Mouse (Mus musculus): ENCODE data around the gene Serpina6. TPM values are rescaled to one million over a fixed set of nuclear protein-coding genes. Genes with fewer than 3 reads are reported as not detected.

Gene Serpina6
- total and polyA plus RNA-seq, 3 experiments: not detected

DNA sequence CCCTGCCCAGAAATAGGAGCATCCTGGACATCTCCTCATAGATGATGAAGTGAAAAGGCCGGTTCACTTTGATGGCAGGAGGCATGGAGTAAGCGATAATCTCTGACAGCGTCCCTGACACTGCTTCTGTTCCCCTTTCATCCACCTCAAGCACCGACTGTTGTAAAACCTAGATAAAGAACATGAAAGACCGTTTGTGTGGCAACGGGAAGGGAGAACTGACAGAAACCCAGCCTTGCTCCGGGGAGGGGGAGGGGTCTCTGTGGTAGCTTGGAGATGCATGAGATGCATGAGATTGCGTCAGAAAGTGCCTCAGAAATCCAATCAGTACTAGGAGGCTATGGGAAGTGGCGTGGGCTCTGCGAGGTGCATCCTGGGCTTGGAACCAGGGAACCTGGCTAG lies 40.2 kb downstream of the Serpina6 start:
- Histone ChIP-seq H3K9me3 (replicated peaks) (peaks cover 26% of the 10 kb centered on the region), H3K4me1 (ENCODE audit: insufficient read depth, low read depth, low read length) (no peaks in the 10 kb centered on the region), H3K36me3 (replicated peaks) (no peaks in the 10 kb centered on the region), H3K4me3 (ENCODE audit: low read depth, low read length) (no peak overlapping the region), H3K27me3 (ENCODE audit: insufficient read depth, low read length) (no peaks in the 10 kb centered on the region)
- DNase-seq (ENCODE audit: low spot score) (no peak), ATAC-seq (ENCODE audit: extremely low read depth, insufficient number of reproducible peaks, low FRiP score, poor library complexity, severe bottlenecking) (no peak)
- TF ChIP-seq POLR2AphosphoS5 (IDR thresholded peaks at IDR 0.05; ENCODE audit: insufficient replicate concordance, low read depth, low read length): no peak
- TF ChIP-seq CTCF (IDR thresholded peaks at IDR 0.05; ENCODE audit: low read depth, low read length): no peak
- TF ChIP-seq TAL1 (conservative IDR thresholded peaks at IDR 0.05; ENCODE audit: low read depth, low read length): no peak
- no peak for TF ChIP-seq GATA1 (IDR thresholded peaks at IDR 0.05; ENCODE audit: borderline replicate concordance, low read length)
- TF ChIP-seq GATA2 (IDR thresholded peaks at IDR 0.05; ENCODE audit: borderline replicate concordance, low read depth, low read length): no peak

DNA sequence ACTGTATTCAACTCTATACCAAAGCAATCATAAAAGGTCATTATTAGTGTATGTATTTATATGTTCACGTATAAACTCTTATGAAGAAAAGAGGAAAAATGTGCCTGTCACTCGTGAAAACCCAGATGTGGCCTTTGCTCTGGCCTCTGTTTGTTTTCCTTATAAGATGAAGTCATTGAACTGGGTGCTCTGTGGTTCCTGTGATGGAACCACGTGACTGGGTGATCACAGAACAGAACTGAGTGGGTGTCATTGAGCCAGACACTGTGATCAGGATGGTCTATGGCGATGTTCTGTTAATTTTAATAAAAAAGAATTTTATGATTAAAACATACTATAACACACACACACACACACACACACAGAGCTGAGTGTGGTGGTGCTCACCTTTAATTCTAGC lies 41.3 kb downstream of the Serpina6 start:
- ATAC-seq (ENCODE audit: extremely low read depth, insufficient number of reproducible peaks, low FRiP score, poor library complexity, severe bottlenecking): no peak
- DNase-seq (ENCODE audit: low spot score): no peak
- no peak for TF ChIP-seq CTCF (IDR thresholded peaks at IDR 0.05; ENCODE audit: low read depth, low read length)
- TF ChIP-seq TAL1 (conservative IDR thresholded peaks at IDR 0.05; ENCODE audit: low read depth, low read length): no peak
- no peak for TF ChIP-seq POLR2AphosphoS5 (IDR thresholded peaks at IDR 0.05; ENCODE audit: insufficient replicate concordance, low read depth, low read length)
- no peak for TF ChIP-seq GATA1 (IDR thresholded peaks at IDR 0.05; ENCODE audit: borderline replicate concordance, low read length)
- TF ChIP-seq GATA2 (IDR thresholded peaks at IDR 0.05; ENCODE audit: borderline replicate concordance, low read depth, low read length): no peak
- no peaks in the 10 kb centered on the region for H3K4me1 ChIP-seq (ENCODE audit: insufficient read depth, low read depth, low read length)
- peaks cover 32% of the 10 kb centered on the region for H3K9me3 ChIP-seq (replicated peaks)
- no peaks in the 10 kb centered on the region for H3K36me3 ChIP-seq (replicated peaks)
- H3K27me3 ChIP-seq (ENCODE audit: insufficient read depth, low read length): no peaks in the 10 kb centered on the region
- H3K4me3 ChIP-seq (ENCODE audit: low read depth, low read length): no peak overlapping the region

DNA sequence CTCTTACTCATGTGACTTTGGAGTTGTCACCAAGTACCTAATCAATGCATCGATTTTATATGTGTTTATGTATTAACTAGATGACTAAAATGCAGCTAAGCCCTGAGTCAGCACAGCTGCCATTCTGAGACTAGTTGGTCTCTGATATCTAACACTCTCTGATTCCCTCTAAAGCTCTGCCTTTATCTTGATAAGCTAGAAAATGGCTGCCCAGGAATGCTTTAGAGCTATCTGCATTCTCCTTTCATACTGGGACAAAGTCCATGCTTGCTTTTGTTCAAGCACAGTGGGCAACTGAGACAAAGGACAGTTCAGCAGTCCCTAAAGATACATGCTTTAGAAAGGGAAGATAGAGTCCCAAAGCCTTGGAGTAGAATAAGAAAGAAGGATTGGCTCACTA lies 41.9 kb downstream of the Serpina6 start:
- Histone ChIP-seq H3K4me1 (ENCODE audit: insufficient read depth, low read depth, low read length) (no peaks in the 10 kb centered on the region), H3K9me3 (replicated peaks) (peaks cover 35% of the 10 kb centered on the region), H3K4me3 (ENCODE audit: low read depth, low read length) (no peak overlapping the region), H3K36me3 (replicated peaks) (no peaks in the 10 kb centered on the region), H3K27me3 (ENCODE audit: insufficient read depth, low read length) (no peaks in the 10 kb centered on the region)
- TF ChIP-seq GATA1 (IDR thresholded peaks at IDR 0.05; ENCODE audit: borderline replicate concordance, low read length) (no peak), CTCF (IDR thresholded peaks at IDR 0.05; ENCODE audit: low read depth, low read length) (no peak), GATA2 (IDR thresholded peaks at IDR 0.05; ENCODE audit: borderline replicate concordance, low read depth, low read length) (no peak), POLR2AphosphoS5 (IDR thresholded peaks at IDR 0.05; ENCODE audit: insufficient replicate concordance, low read depth, low read length) (no peak), TAL1 (conservative IDR thresholded peaks at IDR 0.05; ENCODE audit: low read depth, low read length) (no peak)
- ATAC-seq (ENCODE audit: extremely low read depth, insufficient number of reproducible peaks, low FRiP score, poor library complexity, severe bottlenecking) (no peak), DNase-seq (ENCODE audit: low spot score) (no peak)

GRCm38 (mm10) chr12:103601839-103602238 lies 55.2 kb downstream of the Serpina6 start:
- Histone ChIP-seq H3K27me3 (ENCODE audit: insufficient read depth, low read length) (no peaks in the 10 kb centered on the region), H3K4me1 (ENCODE audit: insufficient read depth, low read depth, low read length) (no peaks in the 10 kb centered on the region), H3K9me3 (replicated peaks) (peaks cover 31% of the 10 kb centered on the region), H3K4me3 (ENCODE audit: low read depth, low read length) (no peak overlapping the region), H3K36me3 (replicated peaks) (no peaks in the 10 kb centered on the region)
- TF ChIP-seq POLR2AphosphoS5 (IDR thresholded peaks at IDR 0.05; ENCODE audit: insufficient replicate concordance, low read depth, low read length) (no peak), GATA2 (IDR thresholded peaks at IDR 0.05; ENCODE audit: borderline replicate concordance, low read depth, low read length) (no peak), GATA1 (IDR thresholded peaks at IDR 0.05; ENCODE audit: borderline replicate concordance, low read length) (no peak), TAL1 (conservative IDR thresholded peaks at IDR 0.05; ENCODE audit: low read depth, low read length) (no peak), CTCF (IDR thresholded peaks at IDR 0.05; ENCODE audit: low read depth, low read length) (no peak)
- ATAC-seq (ENCODE audit: extremely low read depth, insufficient number of reproducible peaks, low FRiP score, poor library complexity, severe bottlenecking) (no peak), DNase-seq (ENCODE audit: low spot score) (no peak)

GRCm38 (mm10) chr12:103600364-103600763 lies 56.6 kb downstream of the Serpina6 start:
- no peaks in the 10 kb centered on the region for H3K4me1 ChIP-seq (ENCODE audit: insufficient read depth, low read depth, low read length)
- DNase-seq (ENCODE audit: low spot score) (no peak), ATAC-seq (ENCODE audit: extremely low read depth, insufficient number of reproducible peaks, low FRiP score, poor library complexity, severe bottlenecking) (no peak)
- peaks cover 31% of the 10 kb centered on the region for H3K9me3 ChIP-seq (replicated peaks)
- no peak for TF ChIP-seq CTCF (IDR thresholded peaks at IDR 0.05; ENCODE audit: low read depth, low read length)
- no peaks in the 10 kb centered on the region for H3K27me3 ChIP-seq (ENCODE audit: insufficient read depth, low read length)
- H3K36me3 ChIP-seq (replicated peaks): no peaks in the 10 kb centered on the region
- H3K4me3 ChIP-seq (ENCODE audit: low read depth, low read length): no peak overlapping the region

DNA sequence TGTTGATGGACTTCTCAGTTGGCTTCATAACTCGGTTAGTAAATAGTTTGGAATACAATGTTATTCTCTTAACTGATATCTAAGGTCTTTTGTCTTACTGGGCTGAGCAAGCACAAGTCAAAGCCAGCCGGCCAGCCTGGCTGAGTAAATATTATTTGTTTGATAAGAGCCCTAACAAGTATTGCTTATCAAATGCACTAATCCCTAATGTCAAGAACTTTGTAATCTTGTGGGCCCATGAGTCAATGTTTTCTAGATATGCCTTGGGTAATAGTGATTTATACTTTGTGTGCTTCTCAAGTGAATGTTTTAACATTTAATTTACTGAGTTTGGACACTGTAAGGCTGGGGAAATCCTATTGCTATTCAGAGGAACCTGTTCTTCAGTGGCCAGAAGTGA lies 58.6 kb downstream of the Serpina6 start:
- no peak for DNase-seq (ENCODE audit: low spot score)

More for the DNA sequence above, 58.6 kb downstream of the Serpina6 start:
- Histone ChIP-seq H3K36me3 (replicated peaks) (no peaks in the 10 kb centered on the region), H3K27me3 (ENCODE audit: insufficient read depth, low read length) (no peaks in the 10 kb centered on the region), H3K4me3 (ENCODE audit: low read depth, low read length) (no peak overlapping the region), H3K4me1 (ENCODE audit: insufficient read depth, low read depth, low read length) (no peaks in the 10 kb centered on the region), H3K9me3 (replicated peaks) (peaks cover 33% of the 10 kb centered on the region)
- TF ChIP-seq GATA2 (IDR thresholded peaks at IDR 0.05; ENCODE audit: borderline replicate concordance, low read depth, low read length): no peak
- TF ChIP-seq GATA1 (IDR thresholded peaks at IDR 0.05; ENCODE audit: borderline replicate concordance, low read length): no peak
- TF ChIP-seq CTCF (IDR thresholded peaks at IDR 0.05; ENCODE audit: low read depth, low read length): no peak
- no peak for TF ChIP-seq TAL1 (conservative IDR thresholded peaks at IDR 0.05; ENCODE audit: low read depth, low read length)
- TF ChIP-seq POLR2AphosphoS5 (IDR thresholded peaks at IDR 0.05; ENCODE audit: insufficient replicate concordance, low read depth, low read length): no peak
- ATAC-seq (ENCODE audit: extremely low read depth, insufficient number of reproducible peaks, low FRiP score, poor library complexity, severe bottlenecking): no peak

Other genes with a start within 250 kb of the Serpina6 start
- 6.9 and 8.1 TPM in 2 replicates for gene 9330161L09Rik, start 249.4 kb downstream of the Serpina6 start, total RNA-seq (2014; fragmentation: Nextera tagmentation)
- gene 9330161L09Rik, start 249.4 kb downstream of the Serpina6 start, total RNA-seq (2017): 2.1 and 2.8 TPM in 2 replicates
- gene 9330161L09Rik, start 249.4 kb downstream of the Serpina6 start, polyA plus RNA-seq (2012): 0.05 TPM in 1 of 2 replicates, not detected in the other
- 243 and 249 TPM in 2 replicates for gene Ddx24, start 231.4 kb downstream of the Serpina6 start, total RNA-seq (2014; fragmentation: Nextera tagmentation)
- 227 and 244 TPM in 2 replicates for gene Ddx24, start 231.4 kb downstream of the Serpina6 start, total RNA-seq (2017)
- gene Ddx24, start 231.4 kb downstream of the Serpina6 start, polyA plus RNA-seq (2012): 38.8 and 66.8 TPM in 2 replicates
- 151 and 164 TPM in 2 replicates for gene Ifi27, start 223.0 kb downstream of the Serpina6 start, total RNA-seq (2014; fragmentation: Nextera tagmentation)
- 335 and 374 TPM in 2 replicates for gene Ifi27, start 223.0 kb downstream of the Serpina6 start, total RNA-seq (2017)
- 16.9 and 22.2 TPM in 2 replicates for gene Ifi27, start 223.0 kb downstream of the Serpina6 start, polyA plus RNA-seq (2012)
- gene Ifi27l2a, start 213.5 kb downstream of the Serpina6 start, total RNA-seq (2014; fragmentation: Nextera tagmentation): not detected in 2 replicates
- gene Ifi27l2a, start 213.5 kb downstream of the Serpina6 start, total RNA-seq (2017): 9.6 and 10.9 TPM in 2 replicates
- 0.97 and 1.2 TPM in 2 replicates for gene Ifi27l2a, start 213.5 kb downstream of the Serpina6 start, polyA plus RNA-seq (2012)
- gene Ifi27l2b, start 200.0 kb downstream of the Serpina6 start, total RNA-seq (2014; fragmentation: Nextera tagmentation): not detected in 2 replicates
- gene Ifi27l2b, start 200.0 kb downstream of the Serpina6 start, total RNA-seq (2017): 0.49 TPM in 1 of 2 replicates, not detected in the other
- gene Ifi27l2b, start 200.0 kb downstream of the Serpina6 start, polyA plus RNA-seq (2012): not detected in 2 replicates
- gene Ppp4r4, start 124.9 kb downstream of the Serpina6 start, total RNA-seq (2014; fragmentation: Nextera tagmentation): not detected in 2 replicates
- 0.05 TPM in 1 of 2 replicates, not detected in the other for gene Ppp4r4, start 124.9 kb downstream of the Serpina6 start, total RNA-seq (2017)
- gene Ppp4r4, start 124.9 kb downstream of the Serpina6 start, polyA plus RNA-seq (2012): not detected in 2 replicates
- gene Serpina10, start 25.8 kb downstream of the Serpina6 start, total RNA-seq (2014; fragmentation: Nextera tagmentation): not detected in 2 replicates
- gene Serpina10, start 25.8 kb downstream of the Serpina6 start, total RNA-seq (2017): 0.05 TPM in 1 of 2 replicates, not detected in the other
- gene Serpina10, start 25.8 kb downstream of the Serpina6 start, polyA plus RNA-seq (2012): not detected in 2 replicates
- gene Serpina16, start 18.9 kb upstream of the Serpina6 start, total RNA-seq (2014; fragmentation: Nextera tagmentation): not detected in 2 replicates
- gene Serpina16, start 18.9 kb upstream of the Serpina6 start, total RNA-seq (2017): not detected in 2 replicates
- gene Serpina16, start 18.9 kb upstream of the Serpina6 start, polyA plus RNA-seq (2012): not detected in 2 replicates
- not detected in 2 replicates for gene Serpina1f, start 38.3 kb upstream of the Serpina6 start, total RNA-seq (2014; fragmentation: Nextera tagmentation)
- 0.06 and 0.27 TPM in 2 replicates for gene Serpina1f, start 38.3 kb upstream of the Serpina6 start, total RNA-seq (2017)
- gene Serpina1f, start 38.3 kb upstream of the Serpina6 start, polyA plus RNA-seq (2012): not detected in 2 replicates
- not detected in 2 replicates for gene Serpina1d, start 116.4 kb upstream of the Serpina6 start, total RNA-seq (2014; fragmentation: Nextera tagmentation)
- not detected in 2 replicates for gene Serpina1d, start 116.4 kb upstream of the Serpina6 start, total RNA-seq (2017)
- not detected in 2 replicates for gene Serpina1d, start 116.4 kb upstream of the Serpina6 start, polyA plus RNA-seq (2012)
- gene Serpina1b, start 173.2 kb upstream of the Serpina6 start, total RNA-seq (2014; fragmentation: Nextera tagmentation): not detected in 2 replicates
- gene Serpina1b, start 173.2 kb upstream of the Serpina6 start, total RNA-seq (2017): 0.16 TPM in 1 of 2 replicates, not detected in the other
- not detected in 2 replicates for gene Serpina1b, start 173.2 kb upstream of the Serpina6 start, polyA plus RNA-seq (2012)
- not detected in 2 replicates for gene Serpina1a, start 206.3 kb upstream of the Serpina6 start, total RNA-seq (2014; fragmentation: Nextera tagmentation)
- 0.22 TPM in 1 of 2 replicates, not detected in the other for gene Serpina1a, start 206.3 kb upstream of the Serpina6 start, total RNA-seq (2017)
- gene Serpina1a, start 206.3 kb upstream of the Serpina6 start, polyA plus RNA-seq (2012): not detected in 2 replicates
- not detected in 2 replicates for gene Serpina1c, start 247.7 kb upstream of the Serpina6 start, total RNA-seq (2014; fragmentation: Nextera tagmentation)
- gene Serpina1c, start 247.7 kb upstream of the Serpina6 start, total RNA-seq (2017): not detected in 2 replicates
- not detected in 2 replicates for gene Serpina1c, start 247.7 kb upstream of the Serpina6 start, polyA plus RNA-seq (2012)

All from G1E (cell line).